Mouse (Mus musculus): ENCODE data around the gene 1110051M20Rik.
"Not testable (repeated sequence)": the region's sequence is repeated elsewhere in the genome, so short reads cannot be mapped to it uniquely, and the experiment has no call there.

The 1110051M20Rik gene

DNA sequence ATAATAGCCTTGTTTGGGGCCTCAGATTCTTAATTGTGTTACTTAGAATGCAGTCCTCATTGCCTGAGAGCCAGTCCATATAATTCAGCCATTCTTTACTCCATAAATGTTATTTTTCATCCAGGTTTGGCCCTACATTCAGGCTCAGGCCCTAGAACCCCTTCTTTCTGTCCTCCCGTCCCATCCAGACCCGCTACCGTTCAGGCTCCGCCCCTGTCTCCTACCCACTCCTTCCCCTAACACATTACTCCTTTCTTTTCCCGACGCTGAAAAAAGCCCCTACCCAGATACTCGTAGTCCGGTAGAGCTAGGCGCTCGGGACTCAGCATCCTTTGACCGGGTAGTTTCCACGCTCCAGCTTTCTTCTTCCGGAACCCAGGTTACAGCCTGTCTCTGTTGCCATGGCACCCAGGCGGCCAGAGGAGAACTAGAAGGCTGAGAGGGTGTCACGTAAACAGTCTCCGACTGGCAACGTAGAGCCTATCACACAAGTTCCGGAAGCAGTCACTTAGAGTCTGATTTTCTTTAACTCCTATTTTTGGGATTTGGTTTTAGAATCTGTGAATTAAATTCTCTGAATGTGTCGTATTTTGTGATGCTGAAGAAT is at the start of gene 1110051M20Rik:
Gene 1110051M20Rik, minus strand, starts transcription at position 419 of the 607 bp plus-strand sequence.
- DNase-seq = peak; percentile 98

- DNase-seq = peak; percentile 87
Measured at GRCm38 (mm10) chr2:91493981-91494380, 49.5 kb upstream of the 1110051M20Rik start.

DNA sequence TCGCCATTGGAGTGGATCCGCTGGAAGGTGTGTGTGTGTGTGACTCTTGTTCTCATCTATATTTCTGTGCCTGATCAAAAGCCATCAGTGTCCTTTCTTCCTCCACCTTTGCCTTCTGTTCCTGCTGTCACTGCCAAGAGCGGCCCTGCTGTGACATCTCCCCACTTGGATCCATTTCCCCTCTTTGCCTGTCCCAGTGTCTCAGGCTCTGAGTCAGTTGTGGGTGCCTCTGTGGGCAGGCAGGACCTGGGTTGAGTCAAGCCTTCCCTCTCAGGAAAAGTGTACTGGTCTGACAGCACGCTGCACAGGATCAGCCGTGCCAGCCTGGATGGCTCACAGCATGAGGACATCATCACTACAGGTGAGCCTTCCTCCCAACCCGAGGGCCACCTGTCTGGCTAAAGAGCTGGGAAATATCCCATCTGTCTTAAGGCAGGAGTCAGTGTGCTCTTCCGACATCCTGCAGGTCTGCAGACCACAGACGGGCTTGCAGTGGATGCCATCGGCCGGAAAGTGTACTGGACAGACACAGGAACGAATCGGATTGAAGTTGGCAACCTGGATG is 47.6 kb upstream of the 1110051M20Rik start:
- DNase-seq = peak; percentile 86

GRCm38 (mm10) chr2:91487295-91487694 is 42.8 kb upstream of the 1110051M20Rik start:
- not testable (repeated sequence) for DNase-seq

DNA sequence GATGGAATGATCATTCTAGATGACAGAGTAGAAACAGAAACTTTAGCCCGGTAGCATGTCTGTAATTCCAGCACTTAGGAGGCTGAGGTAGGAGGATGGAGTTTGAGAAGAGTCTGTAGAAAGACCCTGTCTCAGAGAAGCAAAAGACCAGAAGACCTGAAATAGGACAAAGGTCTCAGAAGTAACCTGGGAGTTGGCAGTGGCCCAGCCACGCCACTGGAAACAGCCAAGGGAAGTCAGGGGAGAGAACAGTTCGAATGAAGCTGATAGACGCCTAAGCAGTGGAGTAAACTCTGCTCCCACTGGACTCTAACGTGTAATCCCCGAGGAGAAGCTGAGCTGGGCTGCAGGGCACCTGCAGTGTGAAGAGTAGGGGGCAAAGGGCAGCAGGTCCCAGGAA is 40.8 kb upstream of the 1110051M20Rik start:
- no peak for DNase-seq

DNA sequence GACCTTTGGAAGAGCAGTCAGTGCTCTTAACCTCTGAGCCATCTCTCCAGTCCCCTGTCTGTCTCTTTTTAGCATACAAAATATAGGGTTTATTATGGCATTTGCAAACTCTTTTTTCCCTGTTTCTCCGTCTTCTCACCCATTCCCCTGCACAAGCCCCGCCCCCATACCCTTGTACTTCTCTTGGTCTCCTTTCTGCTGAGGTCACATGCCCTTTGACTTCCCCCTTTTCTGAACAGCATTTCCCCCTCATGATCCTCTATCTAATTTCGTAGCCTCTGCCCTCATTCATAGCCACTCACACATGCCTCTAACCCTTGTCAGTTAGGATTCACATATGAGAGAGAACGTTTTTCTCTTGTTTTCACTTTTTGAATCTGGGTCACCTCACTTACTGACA is 40.2 kb upstream of the 1110051M20Rik start:
- DNase-seq = no peak

GRCm38 (mm10) chr2:91480805-91481514 is 36.5 kb upstream of the 1110051M20Rik start:
- DNase-seq = peak; percentile 86

DNA sequence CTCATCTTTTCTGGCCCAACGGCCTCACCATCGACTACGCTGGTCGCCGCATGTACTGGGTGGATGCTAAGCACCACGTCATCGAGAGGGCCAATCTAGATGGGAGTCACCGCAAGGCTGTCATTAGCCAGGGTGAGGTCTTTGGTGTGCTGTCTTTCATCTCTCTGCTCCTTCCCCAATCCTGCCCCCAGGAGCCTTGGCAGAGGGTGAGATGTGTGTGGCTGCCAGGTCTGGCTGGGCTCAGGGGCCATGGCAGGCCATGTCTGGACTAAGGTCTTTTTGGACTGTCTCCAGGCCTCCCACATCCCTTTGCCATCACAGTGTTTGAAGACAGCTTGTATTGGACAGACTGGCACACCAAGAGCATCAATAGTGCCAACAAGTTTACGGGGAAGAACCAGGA is 35.9 kb upstream of the 1110051M20Rik start:
- DNase-seq = peak; percentile 86

GRCm38 (mm10) chr2:91476841-91477240 is 32.3 kb upstream of the 1110051M20Rik start:
- peak; percentile 92 for DNase-seq

- peak; percentile 98 for DNase-seq
Measured at GRCm38 (mm10) chr2:91476251-91476661, 31.8 kb upstream of the 1110051M20Rik start.

- peak; percentile 96 for DNase-seq
Measured at GRCm38 (mm10) chr2:91475791-91476190, 31.3 kb upstream of the 1110051M20Rik start.

- no peak for DNase-seq
Measured at GRCm38 (mm10) chr2:91474358-91474757, 29.9 kb upstream of the 1110051M20Rik start.

DNA sequence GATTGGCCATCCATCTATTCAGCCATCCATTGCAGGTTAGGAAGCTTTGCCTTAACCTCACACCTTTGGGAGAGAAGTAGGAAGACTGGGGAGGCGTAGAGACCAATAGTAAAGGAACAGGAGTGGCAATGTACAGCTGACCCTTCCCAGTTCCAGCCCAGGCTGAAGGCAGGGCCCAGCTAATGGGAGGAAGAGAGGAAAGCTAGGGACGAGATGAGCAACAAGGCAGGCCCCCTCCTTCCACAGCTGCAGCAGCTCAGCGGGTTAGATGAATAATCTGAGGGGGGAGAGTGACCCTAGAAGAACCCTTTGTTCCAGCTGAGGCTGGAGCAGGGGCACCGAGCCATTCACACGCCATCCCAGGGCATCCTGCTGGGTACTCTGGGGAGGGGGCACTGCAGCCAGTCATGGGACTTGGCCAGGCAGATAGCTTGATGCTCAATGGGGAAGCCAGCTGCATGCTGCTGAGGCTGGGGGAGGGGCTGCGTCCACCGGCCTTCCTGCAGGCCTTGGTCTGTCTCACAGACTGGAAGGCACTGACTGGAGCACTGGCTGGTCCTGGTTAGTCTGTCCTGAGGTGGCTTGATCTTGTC is 25.6 kb upstream of the 1110051M20Rik start:
- DNase-seq = no peak

GRCm38 (mm10) chr2:91467613-91468012 is 23.1 kb upstream of the 1110051M20Rik start:
- no peak for DNase-seq

DNA sequence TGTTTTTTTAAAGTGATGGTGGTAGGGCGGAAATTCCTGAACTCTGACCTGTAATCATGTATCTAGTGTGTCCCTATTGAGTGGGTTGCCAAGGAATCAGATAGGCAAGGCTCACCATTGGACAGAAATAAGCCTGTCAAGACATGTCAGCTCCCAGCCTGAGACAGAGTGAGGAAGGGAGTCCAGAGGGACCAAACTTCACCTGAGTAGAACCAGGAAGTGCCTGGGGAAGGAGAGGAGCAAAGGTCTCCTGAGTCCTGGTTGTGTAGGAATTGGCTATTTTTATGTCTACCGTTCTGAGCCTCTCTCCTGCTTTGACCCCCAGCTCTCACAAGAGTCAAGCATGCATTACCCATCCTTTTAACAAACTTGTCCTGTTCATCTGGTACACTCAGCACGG is 21.4 kb upstream of the 1110051M20Rik start:
- no peak for DNase-seq

DNA sequence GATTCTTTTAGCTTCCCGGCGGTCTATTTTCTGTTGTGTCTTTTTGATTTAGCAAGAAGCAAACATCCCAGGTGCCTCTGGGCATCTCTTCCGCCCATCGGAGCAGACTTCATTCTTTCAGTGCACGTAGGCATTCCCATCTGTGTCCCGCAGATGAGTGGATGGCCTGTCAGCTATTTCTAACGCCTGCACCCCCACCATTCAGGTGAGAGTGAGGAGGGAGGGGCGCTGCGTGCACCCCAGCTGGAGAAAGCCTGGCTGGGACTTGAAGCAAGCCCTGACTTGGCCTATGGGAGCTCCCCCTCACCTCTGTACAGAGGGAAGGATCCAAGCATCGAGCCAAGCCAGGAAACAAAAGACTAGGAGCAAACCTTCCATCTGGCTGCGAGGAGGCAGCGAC is 18.2 kb upstream of the 1110051M20Rik start:
- DNase-seq = peak; percentile 86

GRCm38 (mm10) chr2:91462196-91462595 is 17.7 kb upstream of the 1110051M20Rik start:
- DNase-seq = peak; percentile 30

GRCm38 (mm10) chr2:91461341-91461740 is 16.8 kb upstream of the 1110051M20Rik start:
- peak; percentile 94 for DNase-seq

- DNase-seq = peak; percentile 86
Measured at GRCm38 (mm10) chr2:91460771-91461170, 16.3 kb upstream of the 1110051M20Rik start.

DNA sequence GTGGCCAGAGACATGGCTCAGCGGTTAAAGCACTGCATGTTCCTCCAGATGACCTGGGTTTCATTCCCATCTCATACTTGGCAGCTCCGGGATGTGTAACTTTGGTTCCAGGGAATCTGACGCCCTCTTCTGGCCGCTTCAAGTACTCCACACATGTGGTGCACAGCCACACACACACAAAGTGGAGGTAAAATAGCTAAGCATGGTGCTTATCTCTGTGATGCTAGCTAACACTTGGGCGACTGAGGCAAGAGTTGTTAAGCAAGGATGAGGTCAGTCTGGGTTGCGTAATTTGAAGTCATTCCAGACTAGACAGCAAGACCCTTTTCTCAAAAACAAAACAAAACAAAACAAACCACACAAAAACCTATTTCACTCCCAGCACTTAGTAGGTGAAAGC is 15.6 kb upstream of the 1110051M20Rik start:
- DNase-seq = peak; percentile 87

GRCm38 (mm10) chr2:91458673-91459391 is 14.3 kb upstream of the 1110051M20Rik start:
- peak; percentile 95 for DNase-seq

DNA sequence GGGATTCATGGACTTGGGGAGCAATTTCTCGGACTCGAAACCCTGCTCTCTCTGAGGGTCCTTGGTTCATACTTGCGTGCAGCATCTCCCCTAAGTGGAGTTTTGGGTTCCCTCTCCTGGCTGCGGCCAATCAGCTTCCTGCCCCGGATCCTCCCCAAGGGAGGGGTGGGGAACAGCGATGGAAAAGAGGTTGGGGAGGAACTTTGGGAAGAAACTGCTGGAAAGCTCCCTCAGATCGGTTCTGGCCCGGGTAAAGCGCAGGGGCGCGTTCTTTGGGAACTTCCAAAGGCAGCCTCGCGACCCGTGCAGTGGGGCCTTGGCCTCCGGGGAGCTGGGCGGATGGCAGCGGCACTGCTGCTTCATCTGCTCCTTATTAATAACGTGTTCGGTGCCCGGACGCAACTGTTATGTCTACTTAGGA is 13.8 kb upstream of the 1110051M20Rik start:
- peak; percentile 97 for DNase-seq

DNA sequence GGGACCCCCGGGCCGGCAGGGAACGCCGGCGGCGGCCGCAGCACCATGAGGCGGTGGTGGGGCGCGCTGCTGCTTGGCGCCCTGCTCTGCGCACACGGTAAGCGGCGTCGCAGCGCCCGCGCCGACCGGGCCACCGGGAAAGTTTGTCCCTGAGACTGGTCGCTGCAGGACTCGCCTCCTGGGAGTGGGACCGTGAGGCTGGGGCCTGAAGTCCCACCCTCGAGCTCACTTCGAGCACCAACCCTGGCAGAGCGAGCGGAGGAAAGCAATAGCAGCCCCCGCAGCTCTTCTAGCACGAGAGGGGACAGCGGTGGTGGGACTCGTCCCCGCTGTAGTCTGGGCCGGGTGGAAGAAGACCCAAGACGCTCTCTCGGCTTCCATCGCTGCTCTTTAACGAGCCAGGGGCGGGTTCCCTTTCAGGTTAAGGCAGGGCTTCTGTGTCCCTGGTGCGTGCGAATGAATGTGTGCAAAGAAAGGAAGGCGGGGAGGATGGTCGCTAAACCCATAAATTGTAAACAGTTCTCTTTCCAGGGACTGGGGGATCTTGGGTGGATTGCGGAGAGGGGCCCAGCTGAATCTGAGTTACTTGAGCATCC is 13.2 kb upstream of the 1110051M20Rik start:
- DNase-seq = no peak
